Mouse (Mus musculus) 3134 (cell line): Measurements from ENCODE around the gene Vmn2r60.
"Not testable (repeated sequence)": the region's sequence is repeated elsewhere in the genome, so short reads cannot be mapped to it uniquely, and the experiment has no call there.

ENCODE experiments used
- DNase-seq: peaks from one replicate; pipeline ENCODE4 v3.0.0-alpha.2; 2011; ENCODE audit warnings: low spot score; ENCODE audit not compliant: insufficient read length; ENCODE audit errors: extremely low read depth

The Vmn2r60 gene

GRCm38 (mm10) chr7:42107470-42107869, at the start of gene Vmn2r60:
TSS of gene Vmn2r60 (plus strand) at chr7:42107770.
- no peak for DNase-seq

DNA sequence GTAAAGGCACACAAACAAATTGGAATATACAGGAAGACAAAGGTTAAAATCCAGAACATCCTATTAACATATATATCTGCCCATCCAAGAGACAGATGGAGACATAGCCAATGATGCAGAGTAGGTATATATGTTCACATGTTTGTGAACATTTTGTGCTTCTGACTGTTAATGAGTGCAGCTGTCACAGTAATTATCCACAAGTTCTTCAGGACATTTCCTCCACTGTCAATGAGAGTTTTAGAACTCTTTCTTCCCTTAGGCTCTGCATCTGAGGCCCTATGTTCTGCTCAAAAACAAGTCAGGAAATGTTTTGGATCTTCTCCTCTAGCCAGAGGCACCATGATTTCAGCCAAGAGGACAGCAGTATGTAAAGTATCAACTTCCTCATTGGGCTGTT, 48.6 kb upstream of the Vmn2r60 start, which contains the start of gene Vmn2r59:
Gene Vmn2r59, minus strand, starts transcription at position 101 of the 400 bp plus-strand sequence.
- no peak for DNase-seq

- not testable (repeated sequence) for DNase-seq
These were observed 509 bp upstream of the Vmn2r60 start for GRCm38 (mm10) chr7:42107061-42107460.
